Mouse (Mus musculus) testis, adult 2 months (tissue): ENCODE measurements around the gene Kalrn. TPM values are rescaled to one million over a fixed set of nuclear protein-coding genes. Genes with fewer than 3 reads are reported as not detected.

Source experiments
- H3K27ac ChIP-seq: fragments of 200-500 bp; 2 replicates; pipeline ENCODE4 v1.5.1; 2012; ENCODE audit warnings: low read depth, low read length; ENCODE audit not compliant: control insufficient read depth, insufficient read depth
- H3K27me3 ChIP-seq: fragments of 200-500 bp; 2 replicates; pipeline ENCODE4 v1.6.1; 2012; ENCODE audit warnings: mild to moderate bottlenecking, low read length, moderate library complexity; ENCODE audit not compliant: control insufficient read depth, insufficient read depth
- H3K36me3 ChIP-seq: fragments of 200-500 bp; 2 replicates; pipeline ENCODE4 v1.6.1; 2012; ENCODE audit warnings: mild to moderate bottlenecking, low read length; ENCODE audit not compliant: control insufficient read depth, insufficient read depth
- H3K4me1 ChIP-seq: fragments of 200-500 bp; 2 replicates; pipeline ENCODE4 v1.6.1; 2012; ENCODE audit warnings: low read length; ENCODE audit not compliant: control insufficient read depth, insufficient read depth
- H3K4me3 ChIP-seq: fragments of 200-500 bp; 2 replicates; pipeline ENCODE4 v1.5.1; 2012; ENCODE audit warnings: low read depth, mild to moderate bottlenecking, low read length, moderate library complexity, mixed read lengths; ENCODE audit not compliant: control insufficient read depth
- CTCF ChIP-seq: fragments of 200-500 bp; IDR thresholded peaks from 2 replicates; pipeline ENCODE4 v1.5.1; 2012; ENCODE audit warnings: low read depth, mild to moderate bottlenecking, inconsistent platforms, low read length, moderate library complexity; ENCODE audit not compliant: control insufficient read depth, insufficient read depth, insufficient replicate concordance
- POLR2A ChIP-seq: fragments of 200-500 bp; IDR thresholded peaks from 2 replicates; pipeline ENCODE4 v1.6.1; 2012; ENCODE audit warnings: low read depth, mild to moderate bottlenecking, inconsistent platforms, low read length, moderate library complexity; ENCODE audit not compliant: control insufficient read depth
- polyA plus RNA-seq: library from polyadenylated mRNA; depleted of rRNA; stranded (reverse); fragments of >200 nt; gene quantifications from 2 replicates; pipeline ENCODE4 v1.2.3, GENCODE M21; 2012

The Kalrn gene
- polyA plus RNA-seq, 1 experiment: 5.7 TPM

GRCm38 (mm10) chr16:34151528-34152071 lies 421.7 kb downstream of the Kalrn start:
- Histone ChIP-seq H3K4me3 (no peak overlapping the region), H3K27me3 (no peaks in the 10 kb centered on the region), H3K4me1 (no peaks in the 10 kb centered on the region), H3K36me3 (no peaks in the 10 kb centered on the region), H3K27ac (no peak overlapping the region)
- TF ChIP-seq POLR2A (no peak), CTCF (no peak)

- no peaks in the 10 kb centered on the region for H3K36me3 ChIP-seq
- no peaks in the 10 kb centered on the region for H3K27me3 ChIP-seq
- peaks cover 3% of the 10 kb centered on the region; the same call in 1 of the 2 replicates for H3K4me1 ChIP-seq
- H3K27ac ChIP-seq: no peak overlapping the region
- TF ChIP-seq CTCF (no peak), POLR2A (no peak)
- H3K4me3 ChIP-seq: no peak overlapping the region
These were observed 431.7 kb downstream of the Kalrn start for GRCm38 (mm10) chr16:34141670-34142069.

- H3K36me3 ChIP-seq: no peaks in the 10 kb centered on the region
- no peak for TF ChIP-seq POLR2A
- no peak for TF ChIP-seq CTCF
- no peak overlapping the region for H3K4me3 ChIP-seq
- no peaks in the 10 kb centered on the region for H3K27me3 ChIP-seq
- H3K27ac ChIP-seq: no peak overlapping the region
- H3K4me1 ChIP-seq: no peaks in the 10 kb centered on the region
These were observed 438.3 kb downstream of the Kalrn start for GRCm38 (mm10) chr16:34135074-34135473.

GRCm38 (mm10) chr16:34134628-34135027 lies 438.7 kb downstream of the Kalrn start:
- Histone ChIP-seq H3K27ac (no peak overlapping the region), H3K4me1 (no peaks in the 10 kb centered on the region), H3K27me3 (no peaks in the 10 kb centered on the region), H3K4me3 (no peak overlapping the region), H3K36me3 (no peaks in the 10 kb centered on the region)
- TF ChIP-seq POLR2A (no peak), CTCF (no peak)

- H3K27me3 ChIP-seq: no peaks in the 10 kb centered on the region
- no peaks in the 10 kb centered on the region for H3K36me3 ChIP-seq
- no peak overlapping the region for H3K27ac ChIP-seq
- TF ChIP-seq CTCF (peak; percentile 61; the same call in 1 of the 2 replicates), POLR2A (no peak)
- no peak overlapping the region for H3K4me3 ChIP-seq
- no peaks in the 10 kb centered on the region for H3K4me1 ChIP-seq
These were observed 447.7 kb downstream of the Kalrn start for GRCm38 (mm10) chr16:34125595-34125994.

- Histone ChIP-seq H3K36me3 (no peaks in the 10 kb centered on the region), H3K27ac (no peak overlapping the region), H3K4me3 (no peak overlapping the region), H3K27me3 (no peaks in the 10 kb centered on the region), H3K4me1 (no peaks in the 10 kb centered on the region)
- no peak for TF ChIP-seq CTCF
- no peak for TF ChIP-seq POLR2A
These were observed 450.8 kb downstream of the Kalrn start for GRCm38 (mm10) chr16:34122486-34122885.

- H3K27ac ChIP-seq: no peak overlapping the region
- no peaks in the 10 kb centered on the region for H3K36me3 ChIP-seq
- H3K27me3 ChIP-seq: no peaks in the 10 kb centered on the region
- no peak overlapping the region for H3K4me3 ChIP-seq
- TF ChIP-seq CTCF (no peak), POLR2A (no peak)
- no peaks in the 10 kb centered on the region for H3K4me1 ChIP-seq
These were observed 452.0 kb downstream of the Kalrn start for GRCm38 (mm10) chr16:34121288-34121687.
